In genomic region chr3:89481488-89481887, GRCm38 (mm10) we compare ENCODE assay signal across 9 mouse cellular contexts. TPM values are rescaled to one million over a fixed set of nuclear protein-coding genes. Genes with fewer than 3 reads are reported as not detected.
DNase-seq lines count a peak whose midpoint lies in the region; ATAC-seq and TF ChIP-seq lines count a peak whose summit lies in the region.
"Had no signal": no experiment of that assay in that cellular context is flagged by ENCODE, and none has a peak within 500 bp of the region (broad histone marks: within the 10 kb centered on the region; RNA-seq: fewer than 3 reads in every experiment).

No protein-coding gene starts in this region.

- H3K4me3 ChIP-seq in forebrain, postnatal 0 days (ENCODE audit: low read depth, low read length) = no peak overlapping the region
- H3K4me3 ChIP-seq in forebrain, embryonic 14.5 days (ENCODE audit: low read depth, low read length) = no peak overlapping the region

- no peak overlapping the region for H3K4me2 ChIP-seq in forebrain, postnatal 0 days (ENCODE audit: low read depth)
- no peak overlapping the region for H3K4me2 ChIP-seq in forebrain, embryonic 14.5 days (ENCODE audit: low read length)

- peak; percentile 67 for TF ChIP-seq CTCF in forebrain, postnatal 0 days (IDR thresholded peaks at IDR 0.05; ENCODE audit: low read depth)

- H3K27me3 ChIP-seq in forebrain, postnatal 0 days (ENCODE audit: insufficient read depth, low read length) = no peaks in the 10 kb centered on the region
- no peaks in the 10 kb centered on the region for H3K27me3 ChIP-seq in forebrain, embryonic 14.5 days (replicated peaks; ENCODE audit: control insufficient read depth, insufficient read depth, low read length)

- no peak overlapping the region for H3K27ac ChIP-seq in forebrain, postnatal 0 days (ENCODE audit: low read depth, low read length)
- no peak overlapping the region for H3K27ac ChIP-seq in forebrain, embryonic 14.5 days (ENCODE audit: low read depth, low read length)
- H3K27ac ChIP-seq: macrophage had no signal

- no peaks in the 10 kb centered on the region for H3K4me1 ChIP-seq in forebrain, postnatal 0 days (ENCODE audit: insufficient read depth)
- no peaks in the 10 kb centered on the region for H3K4me1 ChIP-seq in forebrain, embryonic 14.5 days (ENCODE audit: control insufficient read depth, insufficient read depth, low read length)

- WGBS in forebrain, postnatal 0 days = 51% methylated on average over 2 of the region's 2 CpGs
- WGBS in forebrain, embryonic 14.5 days = 37% methylated on average over 2 of the region's 2 CpGs

- DNase-seq in forebrain, postnatal 0 days = no peak
- no peak for DNase-seq in forebrain, embryonic 14.5 days (ENCODE audit: low spot score)
- DNase-seq in 3134 (ENCODE audit: extremely low read depth, insufficient read length, low spot score) = peak; percentile 25
- peak; percentile 57 for DNase-seq in NIH3T3 (ENCODE audit: low read depth)
- peak; percentile 37 for DNase-seq in lung, postnatal 36 days
- no peak for DNase-seq in cerebellum, postnatal 10 days
- DNase-seq in Muller cell, postnatal 12 days (ENCODE audit: inconsistent ontology term) = no peak
- DNase-seq in layer of hippocampus, adult 11-12 months (ENCODE audit: low spot score) = no peak

- no peaks in the 10 kb centered on the region for H3K9me3 ChIP-seq in forebrain, postnatal 0 days (ENCODE audit: low read length)
- H3K9me3 ChIP-seq in forebrain, embryonic 14.5 days (replicated peaks; ENCODE audit: control insufficient read depth, low read length) = no peaks in the 10 kb centered on the region

- no peaks in the 10 kb centered on the region for H3K36me3 ChIP-seq in forebrain, postnatal 0 days (ENCODE audit: insufficient read depth)
- H3K36me3 ChIP-seq in forebrain, embryonic 14.5 days (ENCODE audit: control insufficient read depth, insufficient read depth, low read length) = no peaks in the 10 kb centered on the region

- no peak for ATAC-seq in forebrain, postnatal 0 days
- ATAC-seq in forebrain, embryonic 14.5 days = no peak

- H3K9ac ChIP-seq in forebrain, postnatal 0 days = no peak overlapping the region
- H3K9ac ChIP-seq in forebrain, embryonic 14.5 days (ENCODE audit: low read length) = no peak overlapping the region

RNA-seq across cellular contexts. Expression of gene Pmvk, which starts 27.1 kb away (rescaled TPM):
- total RNA-seq in forebrain, postnatal 0 days (2014; rRNA removed) = 80.1 and 108 TPM in 2 replicates
- 84.3 and 96.8 TPM in 2 replicates for polyA plus RNA-seq in forebrain, postnatal 0 days (2015; fragmentation: Nextera tagmentation; extraction: Ambion mirVana)
- 84.4 and 90.2 TPM in 2 replicates for polyA plus RNA-seq in forebrain, embryonic 14.5 days (2014; fragmentation: Nextera tagmentation; extraction: Ambion mirVana)

RNA-seq across cellular contexts. Expression of gene Kcnn3, which starts 38.5 kb away (rescaled TPM):
- total RNA-seq in forebrain, postnatal 0 days (2014; rRNA removed) = 11.5 and 13.6 TPM in 2 replicates
- 3.0 and 5.1 TPM in 2 replicates for polyA plus RNA-seq in forebrain, postnatal 0 days (2015; fragmentation: Nextera tagmentation; extraction: Ambion mirVana)
- 4.8 and 6.1 TPM in 2 replicates for polyA plus RNA-seq in forebrain, embryonic 14.5 days (2014; fragmentation: Nextera tagmentation; extraction: Ambion mirVana)

RNA-seq across cellular contexts. Expression of gene Pbxip1, which starts 45.0 kb away (rescaled TPM):
- total RNA-seq in forebrain, postnatal 0 days (2014; rRNA removed) = 16.9 and 21.6 TPM in 2 replicates
- 16.9 and 27.8 TPM in 2 replicates for polyA plus RNA-seq in forebrain, postnatal 0 days (2015; fragmentation: Nextera tagmentation; extraction: Ambion mirVana)
- polyA plus RNA-seq in forebrain, embryonic 14.5 days (2014; fragmentation: Nextera tagmentation; extraction: Ambion mirVana) = 7.7 and 8.3 TPM in 2 replicates

RNA-seq across cellular contexts. Expression of gene Pygo2, which starts 51.5 kb away (rescaled TPM):
- 62.5 and 72.1 TPM in 2 replicates for total RNA-seq in forebrain, postnatal 0 days (2014; rRNA removed)
- polyA plus RNA-seq in forebrain, postnatal 0 days (2015; fragmentation: Nextera tagmentation; extraction: Ambion mirVana) = 42.5 and 43.5 TPM in 2 replicates
- 35.2 and 41.1 TPM in 2 replicates for polyA plus RNA-seq in forebrain, embryonic 14.5 days (2014; fragmentation: Nextera tagmentation; extraction: Ambion mirVana)

Comparison
In these comparisons a context has a peak if more than half of its experiments do, and no peak if none do; other contexts are left out.
1. DNase-seq: peak in 3134 (single experiment), NIH3T3 (single experiment) and lung, postnatal 36 days (single experiment); none in forebrain, postnatal 0 days (single experiment), forebrain, embryonic 14.5 days (single experiment), cerebellum, postnatal 10 days (0 of 2), Muller cell, postnatal 12 days (single experiment) and layer of hippocampus, adult 11-12 months (single experiment).